Mouse (Mus musculus) hindbrain, postnatal 0 days (tissue): ENCODE results near the gene Ccng2. TPM values are rescaled to one million over a fixed set of nuclear protein-coding genes. Genes with fewer than 3 reads are reported as not detected.

ENCODE experiments used
- ATAC-seq: fragments of 200-750 bp; cut with Nextera tagmentation; 2 replicates; pipeline ENCODE4 v1.8.0; 2017; ENCODE audit warnings: mild to moderate bottlenecking, moderate TSS enrichment, moderate library complexity
- DNase-seq: peaks from one replicate; pipeline ENCODE4 v3.0.0-alpha.2; 2015; ENCODE audit warnings: low spot score
- H3K27ac ChIP-seq: fragments of 300-500 bp; sonication (generic); 2 replicates; pipeline ENCODE4 v1.5.1; 2014; ENCODE audit warnings: mild to moderate bottlenecking
- H3K27me3 ChIP-seq: fragments of 300-500 bp; sonication (generic); 2 replicates; pipeline ENCODE4 v1.6.1; 2014; ENCODE audit warnings: low read length, mixed read lengths; ENCODE audit not compliant: insufficient read depth
- H3K36me3 ChIP-seq: fragments of 300-500 bp; sonication (generic); 2 replicates; pipeline ENCODE4 v1.6.1; 2014; ENCODE audit warnings: low read length, mixed read lengths; ENCODE audit not compliant: insufficient read depth
- H3K4me1 ChIP-seq: fragments of 300-500 bp; sonication (generic); 2 replicates; pipeline ENCODE4 v1.6.1; 2014; ENCODE audit warnings: antibody characterized with exemption, low read length, mixed read lengths; ENCODE audit not compliant: insufficient read depth
- H3K4me2 ChIP-seq: fragments of 300-500 bp; sonication (generic); 2 replicates; pipeline ENCODE4 v1.6.1; 2014; ENCODE audit warnings: low read depth, mild to moderate bottlenecking, low read length, moderate library complexity, mixed read lengths
- H3K4me3 ChIP-seq: fragments of 300-500 bp; sonication (generic); 2 replicates; pipeline ENCODE4 v1.5.1; 2014; ENCODE audit warnings: low read length
- H3K9ac ChIP-seq: fragments of 300-500 bp; sonication (generic); replicated peaks from 2 replicates; pipeline ENCODE4 v1.6.1; 2014; ENCODE audit warnings: mild to moderate bottlenecking, low read length, moderate library complexity, mixed read lengths
- H3K9me3 ChIP-seq: fragments of 300-500 bp; sonication (generic); 2 replicates; pipeline ENCODE4 v1.6.1; 2016; ENCODE audit warnings: low read length, mixed read lengths
- CTCF ChIP-seq: IDR thresholded peaks from 2 replicates; pipeline ENCODE4 v1.5.1; 2016; ENCODE audit warnings: antibody characterized with exemption, control low read depth, low read depth
- WGBS: fragments of 180-500 bp; shearing (Covaris S2); extraction: QIAGEN DNeasy Blood & Tissue Kit; methylation state at CpG from one replicate; pipeline ENCODE4 v1.1.7; 2014; 5-methylcytosine and 5-hydroxymethylcytosine counted together
- polyA plus RNA-seq: library from polyadenylated mRNA; unstranded; fragments of >200 nt; fragmentation: Nextera tagmentation; extraction: Ambion mirVana; gene quantifications from 2 replicates; pipeline ENCODE4 v1.2.1, GENCODE M21; 2015
- total RNA-seq: library from RNA; depleted of rRNA; stranded (reverse); fragments of >200 nt; gene quantifications from 2 replicates; pipeline ENCODE4 v1.2.3, GENCODE M21; 2014

Ccng2 gene
- total and polyA plus RNA-seq, 2 experiments from 2014 or later, result 32.5 to 38.6 TPM

DNA sequence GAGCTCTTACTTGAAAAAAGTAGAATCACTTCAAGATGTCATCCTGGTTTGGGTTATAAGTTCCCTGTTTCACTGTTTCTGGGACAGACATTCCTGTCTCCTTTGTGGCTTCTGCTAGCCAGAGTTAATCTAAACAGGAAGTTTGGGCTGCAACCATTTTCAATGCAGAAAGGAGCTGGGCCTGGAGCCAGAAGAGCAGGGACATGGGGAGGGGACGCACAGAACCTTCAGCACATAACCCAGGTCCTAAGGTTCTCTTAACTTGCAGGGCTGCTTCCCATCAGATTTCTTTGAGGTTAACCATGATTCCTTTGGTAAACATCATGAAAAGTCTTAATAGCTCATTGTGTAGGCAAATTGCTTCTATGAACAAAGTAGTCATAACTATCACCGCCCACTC is 4.3 kb upstream of the Ccng2 start:
- H3K9me3 ChIP-seq, result no peaks in the 10 kb centered on the region
- H3K27me3 ChIP-seq, result no peaks in the 10 kb centered on the region

DNA sequence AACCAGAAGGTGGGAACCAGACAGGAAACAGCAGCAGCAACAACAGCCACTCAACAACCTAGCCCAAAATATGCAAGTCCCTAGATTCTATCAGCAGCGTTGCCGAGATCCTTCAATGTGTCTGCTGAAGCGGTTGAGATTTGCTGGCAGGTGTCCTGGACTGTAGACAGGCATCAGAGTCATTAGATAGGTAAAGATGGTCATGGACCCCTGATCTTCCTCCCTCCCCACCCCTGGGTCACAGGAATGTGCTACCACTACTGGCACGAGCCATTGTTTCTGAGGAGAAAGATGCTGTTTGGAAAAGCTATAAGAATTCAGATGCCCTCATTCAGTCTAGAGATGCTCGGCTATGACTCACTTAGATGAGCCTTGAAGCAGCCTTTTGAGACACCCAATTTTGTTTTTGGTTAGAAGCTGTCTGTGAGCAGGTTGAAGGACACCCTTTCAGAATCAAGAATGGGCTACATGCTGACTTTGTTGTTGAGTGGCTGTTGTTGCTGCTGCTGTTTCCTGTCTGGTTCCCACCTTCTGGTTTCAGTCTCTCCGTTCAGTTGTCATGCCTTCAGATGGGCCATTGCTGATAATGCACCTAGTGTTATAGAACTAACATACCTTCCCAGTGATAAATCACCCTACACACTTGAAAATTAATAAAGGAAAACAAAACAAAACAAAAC is 3.5 kb upstream of the Ccng2 start:
- DNase-seq (no peak), ATAC-seq (no peak)
- no peaks in the 10 kb centered on the region for H3K4me1 ChIP-seq
- TF ChIP-seq CTCF, result no peak
- no peak overlapping the region for H3K4me2 ChIP-seq
- H3K36me3 ChIP-seq, result no peaks in the 10 kb centered on the region
- H3K9me3 ChIP-seq, result no peaks in the 10 kb centered on the region
- H3K27me3 ChIP-seq, result no peaks in the 10 kb centered on the region
- H3K27ac ChIP-seq, result no peak overlapping the region
- no peak overlapping the region for H3K9ac ChIP-seq
- H3K4me3 ChIP-seq, result no peak overlapping the region
- WGBS, result 73% methylated on average over 6 of the region's 6 CpGs

More for the DNA sequence above, 4.3 kb upstream of the Ccng2 start:
- no peak overlapping the region for H3K4me3 ChIP-seq
- 78% methylated on average over 2 of the region's 2 CpGs for WGBS
- H3K9ac ChIP-seq, result no peak overlapping the region
- H3K36me3 ChIP-seq, result no peaks in the 10 kb centered on the region
- ATAC-seq (no peak), DNase-seq (no peak)
- no peak overlapping the region for H3K27ac ChIP-seq
- no peak overlapping the region for H3K4me2 ChIP-seq
- H3K4me1 ChIP-seq, result no peaks in the 10 kb centered on the region
- no peak for TF ChIP-seq CTCF

DNA sequence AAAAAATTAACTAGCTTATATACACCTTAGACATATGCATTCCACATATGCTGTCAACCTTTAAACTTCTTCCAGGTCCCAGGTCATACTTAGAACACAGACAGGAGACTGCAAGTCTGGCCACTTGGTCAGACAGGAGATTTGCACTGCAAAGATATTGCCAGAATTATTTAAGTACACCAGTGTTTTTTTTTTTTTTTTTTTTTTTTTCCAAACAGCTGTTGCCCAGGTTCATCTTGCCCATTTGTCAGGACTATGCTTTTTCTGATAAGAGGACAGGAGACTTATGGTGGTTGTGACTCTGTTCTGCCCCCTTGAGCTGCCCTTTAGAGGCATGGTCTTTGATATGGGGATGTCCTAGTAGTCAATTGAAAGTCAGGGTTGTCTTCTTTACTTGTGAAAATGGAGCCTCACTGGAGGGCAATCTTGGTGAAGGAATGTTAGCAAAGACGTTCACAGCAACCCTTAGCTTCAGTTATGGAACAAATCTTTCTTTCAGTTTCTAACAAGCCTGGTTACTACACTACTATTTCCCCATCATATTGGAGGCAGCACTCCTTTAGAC is 2.8 kb upstream of the Ccng2 start:
- Histone ChIP-seq H3K4me2 (no peak overlapping the region), H3K27ac (no peak overlapping the region), H3K36me3 (no peaks in the 10 kb centered on the region), H3K4me3 (no peak overlapping the region), H3K9me3 (no peaks in the 10 kb centered on the region), H3K27me3 (no peaks in the 10 kb centered on the region), H3K4me1 (0 out of 2 replicates have a peak, but pooled peaks cover 4% of the 10 kb centered on the region), H3K9ac (no peak overlapping the region)
- WGBS, result 71% methylated on average over 1 of the region's 1 CpGs
- ATAC-seq, result no peak
- no peak for TF ChIP-seq CTCF
- no peak for DNase-seq

DNA sequence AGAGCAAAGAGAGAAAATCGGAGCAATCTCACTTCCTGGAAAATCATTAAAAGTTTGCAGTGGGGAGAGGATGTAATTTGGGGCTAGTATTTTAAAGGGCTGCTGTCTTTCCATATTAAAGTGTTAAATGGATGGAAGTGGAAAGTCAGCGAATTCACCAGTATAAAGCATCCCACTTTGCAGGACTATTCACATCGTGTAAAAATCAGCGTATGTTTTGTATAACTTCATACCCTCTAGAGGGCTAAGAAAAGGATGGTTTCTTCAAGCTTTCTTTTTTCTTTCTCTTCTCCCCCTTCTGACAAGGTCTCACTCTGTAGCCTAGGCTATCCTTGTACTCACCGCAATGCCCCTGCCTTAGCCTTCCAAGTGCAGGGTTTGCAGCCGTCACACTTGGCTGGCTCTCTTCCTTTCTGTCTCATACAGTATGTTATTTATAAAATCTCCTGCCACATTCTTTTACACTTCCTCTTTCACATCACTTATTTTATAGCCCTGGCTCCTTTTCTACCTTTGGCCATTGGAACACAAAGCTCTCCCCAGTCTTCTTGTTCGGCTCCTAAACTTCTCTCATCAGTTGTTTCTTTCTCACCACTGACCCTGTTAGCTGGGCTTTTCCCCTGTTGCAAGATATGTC is 1.8 kb upstream of the Ccng2 start:
- H3K4me3 ChIP-seq, result no peak overlapping the region
- peaks cover 4% of the 10 kb centered on the region; the same call in 1 of the 2 replicates for H3K4me1 ChIP-seq
- no peak for TF ChIP-seq CTCF
- H3K4me2 ChIP-seq, result no peak overlapping the region
- no peaks in the 10 kb centered on the region for H3K9me3 ChIP-seq
- DNase-seq (no peak), ATAC-seq (no peak)
- no peak overlapping the region for H3K9ac ChIP-seq
- WGBS, result 84% methylated on average over 7 of the region's 7 CpGs
- H3K27me3 ChIP-seq, result no peaks in the 10 kb centered on the region
- H3K27ac ChIP-seq, result no peak overlapping the region
- H3K36me3 ChIP-seq, result no peaks in the 10 kb centered on the region

DNA sequence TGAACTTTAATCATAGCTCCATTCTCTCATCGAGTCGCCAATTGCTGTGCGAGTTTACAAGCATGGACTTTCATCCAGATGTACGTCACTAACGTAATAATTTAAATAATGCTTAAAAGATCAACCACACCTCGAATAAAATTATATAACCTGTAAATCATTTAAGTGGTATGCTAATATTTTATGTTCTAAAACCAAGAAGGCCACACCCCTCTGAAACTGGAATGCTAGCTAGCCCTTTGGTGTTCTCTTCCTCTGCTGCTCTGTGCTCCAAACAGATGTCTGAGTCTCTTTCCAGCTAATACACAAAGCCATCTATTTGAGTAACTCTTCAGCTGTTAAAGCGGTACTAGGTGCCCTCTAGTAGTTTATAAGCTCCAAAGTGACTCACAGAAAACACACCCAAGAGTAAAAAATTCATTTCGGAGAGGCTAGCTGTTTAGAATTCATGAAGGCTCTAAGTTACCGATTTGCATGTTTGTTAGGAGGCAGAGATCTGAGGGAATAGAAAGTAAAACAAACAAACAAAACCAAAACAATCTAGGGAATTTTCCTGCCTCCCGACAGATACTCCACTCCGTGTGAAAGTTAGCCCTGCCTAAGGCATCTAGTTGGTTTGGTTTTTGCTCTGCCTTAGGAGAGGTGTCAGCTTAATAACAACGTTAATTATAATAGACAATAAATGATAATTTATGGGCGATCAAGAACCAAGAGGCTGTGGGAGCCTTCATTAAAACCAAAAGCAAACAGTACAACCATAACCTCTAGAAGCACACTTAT is 1.1 kb upstream of the Ccng2 start:
- no peak for TF ChIP-seq CTCF
- Histone ChIP-seq H3K27me3 (no peaks in the 10 kb centered on the region), H3K27ac (peak overlapping the region; percentile 74), H3K4me3 (peak overlapping the region; percentile 97), H3K36me3 (peaks cover 5% of the 10 kb centered on the region; the same call in 1 of the 2 replicates), H3K9ac (peak overlapping the region; percentile 43), H3K4me2 (peak overlapping the region; percentile 57), H3K9me3 (no peaks in the 10 kb centered on the region), H3K4me1 (peaks cover 4% of the 10 kb centered on the region; the same call in 1 of the 2 replicates)
- WGBS, result 71% methylated on average over 13 of the region's 13 CpGs
- no peak for DNase-seq
- ATAC-seq, result no peak

DNA sequence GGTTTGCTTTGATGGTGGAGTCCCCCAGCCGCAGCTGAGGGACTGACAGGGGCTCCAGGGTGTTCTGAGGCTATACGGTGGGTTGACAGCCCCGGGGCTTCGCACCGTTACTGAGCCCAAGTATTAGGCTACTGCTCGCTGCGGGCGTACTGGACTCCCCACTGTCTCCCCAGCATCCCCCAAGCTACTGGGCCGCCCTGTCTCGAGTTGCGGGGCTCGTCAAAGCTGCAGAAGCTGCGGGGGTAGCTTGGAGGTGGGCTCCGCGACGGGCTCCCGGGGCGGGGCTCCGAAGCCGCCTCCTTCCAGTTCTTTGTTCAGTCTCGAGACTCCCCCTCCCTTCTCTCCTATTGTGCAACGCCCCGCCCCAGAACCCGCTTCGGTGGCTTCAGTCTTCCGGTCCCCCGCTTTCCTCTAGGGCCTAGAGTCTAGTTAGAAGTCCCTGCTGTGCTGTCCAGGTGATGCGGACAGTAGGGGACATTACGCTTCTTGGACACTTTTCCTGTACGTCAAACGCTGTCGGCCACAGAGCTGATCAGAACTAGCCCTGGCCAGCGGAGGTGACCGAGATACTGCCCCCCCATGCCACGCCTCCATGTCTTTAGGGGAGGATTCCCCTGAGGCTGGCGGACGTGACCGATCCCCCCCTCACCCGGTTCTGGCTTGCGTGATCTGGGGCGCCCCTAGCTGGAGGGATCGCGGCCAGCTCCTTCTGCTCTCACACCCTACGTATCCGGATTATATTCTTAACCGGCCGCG is 972 bp downstream of the Ccng2 start:
- peak overlapping the region; percentile 97 for H3K4me3 ChIP-seq
- peak overlapping the region; percentile 96 for H3K9ac ChIP-seq
- no peaks in the 10 kb centered on the region for H3K27me3 ChIP-seq
- peak; percentile 89 for DNase-seq
- H3K9me3 ChIP-seq, result no peaks in the 10 kb centered on the region
- ATAC-seq, result peak; percentile 68
- WGBS, result under 1% methylated on average over 48 of the region's 48 CpGs
- peak; percentile 70 for TF ChIP-seq CTCF
- H3K36me3 ChIP-seq, result peaks cover 21% of the 10 kb centered on the region
- peak overlapping the region; percentile 57 for H3K4me2 ChIP-seq
- peak overlapping the region; percentile 95 for H3K27ac ChIP-seq
- H3K4me1 ChIP-seq, result peaks cover 4% of the 10 kb centered on the region; the same call in 1 of the 2 replicates
